In genomic region chr4:154636721-154637311, GRCm38 (mm10) we compare ENCODE assay signal across 8 mouse cellular contexts. TPM values are rescaled to one million over a fixed set of nuclear protein-coding genes. Genes with fewer than 3 reads are reported as not detected.
A peak's percentile ranks its signal among the peaks of the same experiment; 100 is the strongest.
DNase-seq lines count a peak whose midpoint lies in the region; ATAC-seq lines count a peak whose summit lies in the region.

Prdm16 (minus strand) TSS chr4:154636873.

- ATAC-seq in intestine, embryonic 15.5 days = peak; percentile 69
- peak; percentile 33 for ATAC-seq in liver, embryonic 15.5 days (ENCODE audit: insufficient read depth)
- ATAC-seq in neural tube, embryonic 15.5 days (ENCODE audit: low FRiP score) = no peak; the same call in 1 of the 2 replicates
- ATAC-seq in monocyte, adult 5-6 weeks (replicated peaks; ENCODE audit: insufficient number of reproducible peaks, low FRiP score, low TSS enrichment, poor library complexity, severe bottlenecking) = no peak

- WGBS in intestine, embryonic 15.5 days = under 1% methylated on average over 47 of the region's 47 CpGs
- WGBS in liver, embryonic 15.5 days (ENCODE audit: insufficient replicate concordance) = under 1% methylated on average over 47 of the region's 47 CpGs
- WGBS in neural tube, embryonic 15.5 days = 1% methylated on average over 47 of the region's 47 CpGs

- no peaks in the 10 kb centered on the region for H3K36me3 ChIP-seq in intestine, embryonic 15.5 days
- H3K36me3 ChIP-seq in liver, embryonic 15.5 days (replicated peaks) = no peaks in the 10 kb centered on the region
- H3K36me3 ChIP-seq in neural tube, embryonic 15.5 days = no peaks in the 10 kb centered on the region

- peak within 1 kb of the TSS; percentile 74 for H3K9ac ChIP-seq in intestine, embryonic 15.5 days
- H3K9ac ChIP-seq in liver, embryonic 15.5 days = peak within 1 kb of the TSS; percentile 32; the same call in 1 of the 2 replicates
- peak within 1 kb of the TSS; percentile 46 for H3K9ac ChIP-seq in neural tube, embryonic 15.5 days (replicated peaks)

- H3K27me3 ChIP-seq in intestine, embryonic 15.5 days (replicated peaks) = peaks cover 78% of the 10 kb centered on the region
- H3K27me3 ChIP-seq in liver, embryonic 15.5 days = peaks cover 99% of the 10 kb centered on the region
- peaks cover 70% of the 10 kb centered on the region for H3K27me3 ChIP-seq in neural tube, embryonic 15.5 days (replicated peaks)

- H3K9me3 ChIP-seq in intestine, embryonic 15.5 days = no peaks in the 10 kb centered on the region
- no peaks in the 10 kb centered on the region for H3K9me3 ChIP-seq in liver, embryonic 15.5 days (replicated peaks)
- no peaks in the 10 kb centered on the region for H3K9me3 ChIP-seq in neural tube, embryonic 15.5 days (replicated peaks)

- H3K27ac ChIP-seq in intestine, embryonic 15.5 days = peak within 1 kb of the TSS; percentile 83
- H3K27ac ChIP-seq in liver, embryonic 15.5 days (replicated peaks) = peak within 1 kb of the TSS; percentile 65
- H3K27ac ChIP-seq in neural tube, embryonic 15.5 days (replicated peaks) = peak within 1 kb of the TSS; percentile 77

- peaks cover 24% of the 10 kb centered on the region for H3K4me1 ChIP-seq in intestine, embryonic 15.5 days (replicated peaks)
- peaks cover 15% of the 10 kb centered on the region; the same call in 1 of the 2 replicates for H3K4me1 ChIP-seq in liver, embryonic 15.5 days (replicated peaks)
- peaks cover 42% of the 10 kb centered on the region for H3K4me1 ChIP-seq in neural tube, embryonic 15.5 days

- peak within 1 kb of the TSS; percentile 68 for H3K4me3 ChIP-seq in intestine, embryonic 15.5 days (replicated peaks)
- H3K4me3 ChIP-seq in liver, embryonic 15.5 days (replicated peaks) = peak within 1 kb of the TSS; percentile 59
- peak within 1 kb of the TSS; percentile 44 for H3K4me3 ChIP-seq in neural tube, embryonic 15.5 days (replicated peaks)

- peak within 1 kb of the TSS; percentile 95 for H3K4me2 ChIP-seq in intestine, embryonic 15.5 days (replicated peaks)
- H3K4me2 ChIP-seq in liver, embryonic 15.5 days = peak within 1 kb of the TSS; percentile 68
- peak within 1 kb of the TSS; percentile 63 for H3K4me2 ChIP-seq in neural tube, embryonic 15.5 days

- DNase-seq in layer of hippocampus, postnatal 14 days (ENCODE audit: low spot score in 2 of 2) = no peak
- no peak for DNase-seq in layer of hippocampus, adult 9-10 months (ENCODE audit: low spot score)
- peak; percentile 27 for DNase-seq in adrenal gland, postnatal 25 days
- peak; percentile 86 for DNase-seq in forelimb bud, embryonic 11.5 days (ENCODE audit: low read depth, low spot score)

RNA-seq across cellular contexts. Expression of gene Prdm16, which starts in this region (rescaled TPM):
- total RNA-seq in layer of hippocampus, postnatal 14 days (2021) = 10 to 100 TPM; 12.0 to 15.3 TPM
- 3.9 and 6.5 TPM in 2 replicates for total RNA-seq in adrenal gland, postnatal 25 days (2021)
- polyA plus RNA-seq in intestine, embryonic 15.5 days (2015; fragmentation: Nextera tagmentation; extraction: Ambion mirVana) = 16.4 and 17.7 TPM in 2 replicates
- 1.5 and 2.0 TPM in 2 replicates for polyA plus RNA-seq in liver, embryonic 15.5 days (2015; fragmentation: Nextera tagmentation; extraction: Ambion mirVana)
- 7.7 and 9.0 TPM in 2 replicates for polyA plus RNA-seq in neural tube, embryonic 15.5 days (2015; fragmentation: Nextera tagmentation; extraction: Ambion mirVana)
- 0.19 to 0.87 TPM (median 0.43 TPM) in 3 replicates for total RNA-seq in monocyte, adult 5-6 weeks (2017)

Comparison
In these comparisons a context has a peak if more than half of its experiments do, and no peak if none do; other contexts are left out.
1. DNase-seq: peak in adrenal gland, postnatal 25 days (single experiment) and forelimb bud, embryonic 11.5 days (single experiment); none in layer of hippocampus, postnatal 14 days (0 of 2) and layer of hippocampus, adult 9-10 months (single experiment).
2. ATAC-seq: peak in intestine, embryonic 15.5 days (single experiment) and liver, embryonic 15.5 days (single experiment); none in neural tube, embryonic 15.5 days (single experiment) and monocyte, adult 5-6 weeks (single experiment).
3. Peak in every context shown above with its lines, with median percentiles within 50 percentile points of each other: H3K27ac ChIP-seq, H3K4me2 ChIP-seq, H3K4me3 ChIP-seq and H3K9ac ChIP-seq.